Mouse (Mus musculus): ENCODE measurements around the gene Ryr3.

- TF ChIP-seq ZNF384 (IDR thresholded peaks at IDR 0.05; ENCODE audit: low read depth, low read length), result no peak
- no peak for TF ChIP-seq CHD2 (IDR thresholded peaks at IDR 0.05; ENCODE audit: low read depth, low read length)
- no peak for TF ChIP-seq HCFC1 (IDR thresholded peaks at IDR 0.05; ENCODE audit: borderline replicate concordance, insufficient read depth, low read length)
- TF ChIP-seq MAFK (IDR thresholded peaks at IDR 0.05; ENCODE audit: insufficient read depth, low read depth, low read length), result no peak
These were observed 7.6 kb downstream of the Ryr3 start for GRCm38 (mm10) chr2:113209263-113209662.
